Mouse (Mus musculus): Measurements from ENCODE around the gene Gzmc. TPM values are rescaled to one million over a fixed set of nuclear protein-coding genes. Genes with fewer than 3 reads are reported as not detected.

Gene Gzmc
- polyA plus RNA-seq, 1 experiment from 2014 or later: 0.17 TPM

Other genes starting within 250 kb of the Gzmc start
- not detected in 2 replicates for gene Mcpt1, start 216.7 kb downstream of the Gzmc start, polyA plus RNA-seq (2016; fragmentation: Nextera tagmentation; extraction: Ambion mirVana)
- not detected in 2 replicates for gene Mcpt9, start 204.2 kb downstream of the Gzmc start, polyA plus RNA-seq (2016; fragmentation: Nextera tagmentation; extraction: Ambion mirVana)
- not detected in 2 replicates for gene Mcpt2, start 192.6 kb downstream of the Gzmc start, polyA plus RNA-seq (2016; fragmentation: Nextera tagmentation; extraction: Ambion mirVana)
- not detected in 2 replicates for gene Mcpt4, start 172.3 kb downstream of the Gzmc start, polyA plus RNA-seq (2016; fragmentation: Nextera tagmentation; extraction: Ambion mirVana)
- not detected in 2 replicates for gene Mcpt8, start 149.4 kb downstream of the Gzmc start, polyA plus RNA-seq (2016; fragmentation: Nextera tagmentation; extraction: Ambion mirVana)
- gene Ctsg, start 132.1 kb downstream of the Gzmc start, polyA plus RNA-seq (2016; fragmentation: Nextera tagmentation; extraction: Ambion mirVana): not detected in 2 replicates
- gene Gzme, start 114.0 kb downstream of the Gzmc start, polyA plus RNA-seq (2016; fragmentation: Nextera tagmentation; extraction: Ambion mirVana): not detected in 2 replicates
- not detected in 2 replicates for gene Gzmd, start 102.0 kb downstream of the Gzmc start, polyA plus RNA-seq (2016; fragmentation: Nextera tagmentation; extraction: Ambion mirVana)
- gene Gzmg, start 75.1 kb downstream of the Gzmc start, polyA plus RNA-seq (2016; fragmentation: Nextera tagmentation; extraction: Ambion mirVana): not detected in 2 replicates
- not detected in 2 replicates for gene Gzmn, start 60.1 kb downstream of the Gzmc start, polyA plus RNA-seq (2016; fragmentation: Nextera tagmentation; extraction: Ambion mirVana)
- not detected in 2 replicates for gene Gzmf, start 23.2 kb downstream of the Gzmc start, polyA plus RNA-seq (2016; fragmentation: Nextera tagmentation; extraction: Ambion mirVana)
- gene Gzmb, start 27.6 kb upstream of the Gzmc start, polyA plus RNA-seq (2016; fragmentation: Nextera tagmentation; extraction: Ambion mirVana): not detected in 2 replicates
- not detected in 2 replicates for gene Atp12a, start 130.4 kb upstream of the Gzmc start, polyA plus RNA-seq (2016; fragmentation: Nextera tagmentation; extraction: Ambion mirVana)
- 1.3 and 2.5 TPM in 2 replicates for gene Rnf17, start 167.9 kb upstream of the Gzmc start, polyA plus RNA-seq (2016; fragmentation: Nextera tagmentation; extraction: Ambion mirVana)

Measured in hindbrain, embryonic 10.5 days (tissue).